Mouse (Mus musculus) thymus, postnatal 0 days (tissue): ENCODE results near the gene Wnt5b. TPM values are rescaled to one million over a fixed set of nuclear protein-coding genes. Genes with fewer than 3 reads are reported as not detected.
A peak's percentile ranks its signal among the peaks of the same experiment; 100 is the strongest.

Experiments
- DNase-seq: peaks from one replicate; pipeline ENCODE4 v3.0.0-alpha.2; 2015; ENCODE audit warnings: low spot score
- polyA plus RNA-seq: library from polyadenylated mRNA; unstranded; fragments of >200 nt; fragmentation: Nextera tagmentation; extraction: Ambion mirVana; gene quantifications from 2 replicates; pipeline ENCODE4 v1.2.1, GENCODE M21; 2015

Wnt5b gene
- polyA plus RNA-seq, 1 experiment from 2014 or later, result 4.6 TPM

DNA sequence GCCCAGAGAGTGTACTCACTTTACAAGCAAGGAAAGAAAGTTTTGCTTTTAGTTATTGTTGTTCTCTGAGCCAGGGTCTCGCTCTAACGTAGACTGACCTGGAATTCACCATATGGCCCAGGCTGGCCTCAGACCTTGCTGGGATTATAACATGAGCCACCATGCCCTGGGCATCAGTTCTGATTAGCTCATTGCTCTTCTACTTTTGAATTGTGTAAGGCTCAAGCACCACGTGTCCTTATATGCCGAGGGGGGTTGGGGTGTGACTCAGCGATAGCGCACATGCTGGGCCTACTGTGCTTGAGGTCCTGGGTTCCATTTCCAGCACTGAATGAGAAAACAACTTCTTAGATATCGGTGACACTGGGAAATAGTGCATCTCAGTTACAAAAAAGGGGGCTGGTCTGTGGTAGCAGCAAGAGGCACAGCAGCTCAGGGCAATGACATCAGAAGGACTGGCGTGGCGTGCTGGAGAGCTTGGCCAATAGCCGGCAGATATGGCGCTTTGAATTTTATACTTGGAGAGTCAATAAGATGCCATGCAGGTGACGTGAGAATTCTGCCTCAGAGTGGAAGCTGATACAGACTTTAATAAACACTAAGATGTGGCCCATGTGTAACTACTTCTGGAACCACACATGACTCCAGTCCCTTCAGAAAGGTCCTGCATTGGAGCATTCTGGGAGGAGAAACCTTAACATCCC is 57.6 kb downstream of the Wnt5b start:
- no peak for DNase-seq

DNA sequence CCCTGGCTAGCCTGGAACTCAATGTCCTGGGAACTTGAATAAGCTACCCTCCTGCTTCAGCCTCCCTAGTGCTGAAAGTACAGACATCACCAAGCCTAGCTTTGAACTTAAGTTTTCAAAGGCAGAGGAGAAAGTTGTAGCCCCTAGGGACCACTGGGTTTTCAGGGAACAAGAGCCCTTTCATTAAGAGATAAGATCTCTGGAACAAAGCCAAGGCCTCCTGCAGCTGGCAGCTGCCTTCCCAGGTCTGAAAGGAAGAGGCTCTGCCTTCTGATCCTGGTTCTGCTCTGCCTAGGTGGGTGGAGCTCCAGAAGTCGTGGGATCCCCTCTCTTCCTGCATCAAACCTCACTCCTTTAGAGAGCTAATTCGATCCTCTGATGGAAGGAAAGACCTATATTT is 58.7 kb downstream of the Wnt5b start:
- DNase-seq, result no peak

DNA sequence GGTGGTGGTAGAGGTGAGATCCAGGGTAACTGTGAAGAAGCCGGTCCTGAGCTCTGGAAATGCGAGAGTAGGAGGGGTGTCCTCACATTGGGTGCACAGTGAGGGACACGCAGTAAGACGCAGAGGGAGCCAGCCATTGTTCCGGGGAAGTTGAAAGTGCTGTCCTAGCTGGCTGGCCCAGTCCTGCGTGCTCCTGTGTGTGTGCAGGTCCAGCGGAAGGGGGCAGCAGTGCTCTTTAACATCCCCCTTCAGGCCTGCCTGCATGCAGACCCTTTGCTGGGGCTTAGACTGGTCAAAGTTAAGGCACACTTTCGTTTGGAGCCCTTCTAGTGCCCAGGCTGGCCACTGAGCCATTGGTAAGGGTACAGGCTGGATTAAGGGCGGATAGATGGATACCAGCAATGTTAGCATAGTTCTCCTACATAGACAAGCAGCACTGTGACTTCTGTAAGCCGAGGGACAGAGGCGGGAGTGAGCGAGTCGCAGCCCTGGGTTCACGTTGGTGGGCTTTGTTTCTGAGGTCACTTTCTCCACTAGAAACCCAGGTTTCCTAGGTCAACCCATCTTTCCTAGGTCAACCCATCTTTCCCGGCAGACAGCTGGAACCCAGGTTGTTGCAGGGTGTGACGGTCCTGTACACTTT is 61.1 kb downstream of the Wnt5b start:
- DNase-seq, result no peak

DNA sequence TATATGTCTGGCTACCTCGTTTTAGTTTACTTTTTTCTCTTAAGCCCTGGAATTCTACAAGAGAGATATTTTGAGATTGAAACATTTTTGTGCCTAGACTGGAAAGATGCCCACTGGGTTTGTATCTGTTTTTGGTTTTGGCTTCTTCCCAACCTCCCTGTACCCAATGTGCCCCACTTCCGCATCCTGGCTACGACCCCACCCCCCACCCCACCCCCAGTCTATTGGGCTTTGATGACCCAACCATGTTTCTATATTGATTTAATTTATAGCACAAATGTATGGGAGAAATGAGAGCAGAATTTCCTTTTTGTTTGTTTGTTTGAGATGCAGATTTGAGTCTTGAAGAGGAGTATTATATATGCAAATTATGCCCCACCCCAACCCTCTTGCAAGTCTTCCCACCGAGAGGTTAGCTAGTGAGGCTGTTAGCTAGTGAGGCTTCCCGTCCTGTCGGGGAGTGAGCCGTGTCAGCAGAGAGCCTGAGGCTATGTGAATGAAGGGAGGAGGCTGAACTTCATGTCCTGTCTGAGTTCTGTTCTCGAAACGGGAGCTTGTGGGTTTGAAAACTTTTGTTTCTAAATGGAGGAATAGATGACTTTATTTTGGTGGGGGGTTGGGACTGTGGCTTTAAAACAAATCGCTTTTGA is 62.3 kb downstream of the Wnt5b start:
- peak; percentile 58 for DNase-seq

DNA sequence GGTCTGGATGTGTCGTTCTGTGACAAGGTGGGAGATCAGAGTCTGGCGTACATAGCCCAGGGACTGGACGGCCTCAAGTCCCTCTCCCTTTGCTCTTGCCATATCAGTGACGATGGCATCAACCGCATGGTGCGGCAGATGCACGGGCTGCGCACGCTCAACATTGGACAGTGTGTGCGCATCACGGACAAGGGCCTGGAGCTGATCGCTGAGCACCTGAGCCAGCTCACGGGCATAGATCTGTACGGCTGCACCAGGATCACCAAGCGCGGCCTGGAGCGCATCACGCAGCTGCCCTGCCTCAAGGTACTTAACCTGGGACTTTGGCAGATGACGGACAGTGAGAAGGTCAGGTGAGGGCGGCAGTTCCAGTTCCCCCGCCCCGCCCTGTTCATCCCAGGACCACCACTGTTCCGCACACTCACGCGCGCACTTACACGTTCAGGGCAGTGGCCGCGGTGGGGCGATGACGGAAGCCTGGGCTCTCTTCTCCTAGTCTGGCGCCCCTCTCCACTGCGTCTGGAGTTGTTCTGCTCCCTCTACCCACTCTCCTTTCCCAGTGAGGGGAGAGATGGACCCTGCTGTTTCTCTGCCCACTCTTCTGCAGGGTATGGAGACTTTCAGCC is 63.3 kb downstream of the Wnt5b start:
- DNase-seq, result peak; percentile 30

DNA sequence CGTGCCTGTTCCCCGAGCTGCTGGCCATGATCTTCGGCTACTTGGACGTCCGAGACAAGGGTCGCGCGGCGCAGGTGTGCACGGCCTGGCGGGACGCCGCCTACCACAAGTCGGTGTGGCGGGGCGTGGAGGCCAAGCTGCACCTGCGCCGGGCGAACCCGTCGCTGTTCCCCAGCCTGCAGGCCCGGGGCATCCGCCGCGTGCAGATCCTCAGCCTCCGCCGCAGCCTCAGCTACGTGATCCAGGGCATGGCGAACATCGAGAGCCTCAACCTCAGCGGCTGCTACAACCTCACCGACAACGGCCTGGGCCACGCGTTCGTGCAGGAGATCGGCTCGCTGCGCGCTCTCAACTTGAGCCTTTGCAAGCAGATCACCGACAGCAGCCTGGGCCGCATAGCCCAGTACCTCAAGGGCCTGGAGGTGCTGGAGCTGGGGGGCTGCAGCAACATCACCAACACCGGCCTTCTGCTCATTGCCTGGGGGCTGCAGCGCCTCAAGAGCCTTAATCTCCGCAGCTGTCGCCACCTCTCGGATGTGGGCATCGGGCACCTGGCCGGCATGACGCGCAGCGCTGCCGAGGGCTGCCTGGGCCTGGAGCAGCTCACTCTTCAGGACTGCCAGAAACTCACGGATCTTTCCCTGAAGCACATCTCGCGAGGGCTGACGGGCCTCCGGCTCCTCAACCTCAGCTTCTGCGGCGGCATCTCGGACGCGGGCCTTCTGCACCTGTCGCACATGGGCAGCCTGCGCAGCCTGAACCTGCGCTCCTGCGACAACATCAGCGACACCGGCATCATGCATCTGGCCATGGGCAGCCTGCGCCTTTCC is 64.1 kb downstream of the Wnt5b start:
- DNase-seq, result peak; percentile 81

DNA sequence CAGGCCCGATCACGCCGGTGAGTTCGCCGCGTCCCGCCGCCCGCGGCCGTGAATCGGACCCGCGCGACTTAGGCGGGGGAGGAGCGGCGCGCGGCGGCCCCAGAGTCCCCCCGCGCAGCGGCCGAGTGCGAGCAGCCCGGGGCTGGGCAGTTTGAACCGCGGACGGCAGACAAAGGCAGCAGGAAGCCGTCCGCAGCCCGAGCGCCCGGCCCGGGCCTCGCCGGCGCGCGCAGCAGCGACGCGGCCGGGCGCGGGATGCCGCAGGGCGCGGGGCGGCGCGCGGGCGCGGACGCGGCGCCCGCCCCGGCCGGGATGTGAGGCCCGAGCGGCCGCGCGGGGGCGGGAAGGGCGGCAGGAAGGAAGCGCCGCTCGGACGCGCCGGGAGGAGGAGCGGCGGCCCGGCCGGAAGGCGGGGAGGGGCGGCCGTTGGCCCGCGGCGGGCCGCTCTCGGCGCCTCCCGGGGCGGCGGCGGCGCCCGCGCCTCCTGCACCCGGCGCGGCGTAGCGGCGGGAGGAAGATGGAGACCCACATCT is 64.7 kb downstream of the Wnt5b start, which contains the start of gene Fbxl14:
TSS of gene Fbxl14 (plus strand) at position 326 of the 533 bp plus-strand sequence.
- peak; percentile 72 for DNase-seq

DNA sequence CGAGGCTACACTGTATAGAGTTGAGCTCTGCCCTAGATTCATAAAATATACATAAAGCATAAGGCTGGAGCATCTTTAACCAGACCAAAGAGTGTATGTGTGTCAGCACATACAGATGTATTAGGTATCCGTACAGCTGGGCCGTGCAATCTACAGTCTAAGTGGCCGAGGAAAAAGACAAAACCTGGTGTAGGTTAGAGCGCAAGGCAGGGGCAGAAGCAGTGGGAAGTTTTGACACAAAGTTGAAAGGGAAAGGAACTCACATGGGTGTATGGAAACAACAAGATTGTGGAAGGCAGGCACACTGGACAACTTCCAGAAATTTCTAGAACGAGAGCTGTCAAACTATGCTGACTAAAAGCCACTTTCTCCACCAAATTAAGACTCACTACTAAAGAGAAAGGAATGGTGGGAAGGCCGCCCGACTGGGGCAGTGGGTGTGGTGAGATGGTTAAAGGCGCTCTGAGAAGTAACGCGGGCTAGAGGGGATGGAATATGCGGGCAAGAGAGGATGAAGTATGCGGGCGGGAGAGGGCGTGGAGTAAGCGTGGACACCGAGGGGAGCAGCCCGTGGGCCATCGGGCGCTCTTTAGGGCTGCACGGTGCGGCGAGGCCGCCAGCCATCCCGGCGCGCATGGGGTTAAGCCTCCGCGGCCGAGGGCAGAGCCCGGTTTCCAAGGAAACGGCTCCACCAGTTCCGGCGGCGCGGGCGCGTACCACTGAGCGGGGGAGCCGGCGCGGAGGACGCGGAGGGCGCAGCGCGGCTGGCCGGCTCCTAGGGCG is 65.4 kb downstream of the Wnt5b start:
- DNase-seq, result peak; percentile 89

DNA sequence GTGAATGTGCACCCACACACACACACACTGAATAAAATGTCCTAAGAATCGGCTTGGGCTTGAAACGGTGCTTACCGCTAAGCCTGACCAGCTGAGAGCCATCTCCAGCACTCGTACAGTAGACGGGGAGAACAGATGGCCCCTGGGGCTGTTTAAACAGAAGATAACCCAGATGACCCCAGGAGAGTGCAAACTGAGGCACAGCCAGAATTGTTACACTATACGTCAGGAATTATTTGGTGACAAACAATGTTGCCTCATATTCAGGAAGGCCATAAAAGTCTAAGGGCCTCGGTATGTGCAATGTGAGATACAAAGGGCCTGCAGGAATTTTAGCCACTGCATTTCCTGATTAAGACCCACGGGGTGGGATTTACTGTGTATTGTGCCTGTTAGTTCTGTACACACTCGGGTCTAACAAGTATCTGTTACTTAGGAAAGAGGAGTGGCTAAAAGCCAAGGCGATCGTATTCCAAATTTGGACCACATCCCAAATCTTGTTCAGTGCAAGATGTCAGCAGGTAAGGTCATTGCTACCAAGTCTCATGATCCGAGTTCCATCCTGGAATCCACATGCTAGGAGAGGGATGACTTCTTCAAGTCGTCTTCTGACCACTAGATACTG is 66.3 kb downstream of the Wnt5b start:
- DNase-seq, result no peak

DNA sequence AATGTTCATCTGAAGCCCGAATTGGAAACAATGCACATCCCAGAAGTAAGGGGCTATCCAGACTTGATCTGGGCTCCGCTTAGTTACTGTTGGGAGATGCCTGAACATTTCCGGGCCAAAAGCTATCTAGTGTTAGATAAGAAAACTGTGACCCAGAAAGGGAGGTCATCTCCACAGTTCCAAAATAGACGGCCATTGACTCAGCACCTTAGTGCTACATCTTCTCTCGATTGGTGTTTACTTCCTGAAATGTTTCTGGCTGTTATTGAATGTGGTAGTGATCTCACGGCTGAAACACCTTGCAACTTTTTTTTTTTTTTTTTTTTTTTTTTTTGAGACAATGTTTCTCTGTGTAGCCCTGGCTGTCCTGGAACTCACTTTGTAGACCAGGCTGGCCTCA is 68.2 kb downstream of the Wnt5b start:
- no peak for DNase-seq

DNA sequence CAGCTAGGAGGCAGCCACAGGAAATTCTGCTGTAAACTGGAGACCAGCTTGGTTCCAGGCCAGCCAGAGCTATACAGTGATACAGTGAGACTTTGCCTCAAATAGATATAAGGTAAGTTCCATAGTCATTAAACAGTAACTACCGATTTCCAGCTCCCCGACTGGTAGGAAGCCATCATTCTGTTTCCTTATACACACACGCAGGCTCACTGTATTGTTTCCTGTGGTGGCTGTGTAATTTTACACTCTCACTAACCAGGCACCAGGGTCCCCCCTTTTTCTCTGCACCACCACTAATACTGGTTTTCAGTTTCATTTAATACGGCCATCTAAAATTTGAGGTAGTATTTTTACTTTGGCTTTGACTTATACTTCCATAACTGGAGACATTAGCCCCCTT is 70.2 kb downstream of the Wnt5b start:
- no peak for DNase-seq

DNA sequence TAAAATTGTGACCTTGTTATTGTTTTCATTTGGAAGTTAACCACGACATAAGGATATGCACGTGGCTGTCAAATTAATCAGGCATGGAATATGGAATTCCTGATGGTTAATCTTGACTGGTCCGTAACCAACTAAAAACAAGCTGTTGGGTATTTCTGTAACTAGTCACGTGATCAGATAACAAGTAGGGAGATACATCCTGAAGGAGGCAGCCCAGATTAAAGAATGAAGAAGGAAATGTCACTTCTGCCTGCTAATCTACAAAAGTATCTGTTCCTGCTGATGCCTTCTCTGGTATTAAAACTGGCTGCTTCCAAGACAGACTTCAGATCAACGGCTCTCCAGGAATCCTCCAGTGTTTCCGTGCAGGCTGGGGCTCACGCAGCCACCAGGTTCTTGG is 70.7 kb downstream of the Wnt5b start:
- DNase-seq, result no peak

DNA sequence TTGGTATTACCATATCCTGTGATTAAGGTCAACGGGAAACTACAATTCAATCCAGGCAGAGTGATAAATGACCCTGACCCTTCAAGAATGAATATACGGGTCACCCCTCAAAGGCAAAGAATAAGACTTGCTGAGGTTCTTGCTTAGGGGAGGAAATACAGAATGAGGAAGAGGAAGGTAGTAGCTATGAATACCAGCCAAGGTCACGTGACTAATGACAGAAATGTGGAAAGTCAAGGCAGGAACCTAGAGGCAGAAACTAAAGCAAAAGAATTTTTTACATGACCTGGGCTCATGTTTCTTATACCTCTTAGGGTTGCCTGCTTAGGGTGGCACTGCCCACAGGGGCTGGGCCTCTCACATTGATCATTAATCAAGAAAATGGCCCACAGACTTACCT is 71.4 kb downstream of the Wnt5b start:
- no peak for DNase-seq

DNA sequence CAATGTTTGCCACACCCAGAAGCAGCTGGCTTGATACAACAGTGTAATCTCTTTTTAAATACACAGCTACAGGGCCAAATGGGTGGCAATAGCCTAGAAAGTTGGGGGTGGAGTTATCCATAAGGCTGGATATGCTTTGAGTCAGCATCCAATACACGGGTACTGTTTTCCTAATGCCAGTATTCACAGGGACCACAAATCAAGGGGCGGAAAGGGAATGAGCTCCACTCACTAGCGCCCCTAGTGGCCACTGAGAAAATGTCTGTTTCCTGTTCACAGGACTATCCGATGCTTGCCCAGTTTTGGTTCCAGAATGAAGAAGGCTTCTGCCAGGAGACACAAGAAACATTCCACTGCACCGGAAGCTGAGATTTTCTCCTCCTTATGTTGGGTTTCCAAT is 72.0 kb downstream of the Wnt5b start:
- peak; percentile 59 for DNase-seq

DNA sequence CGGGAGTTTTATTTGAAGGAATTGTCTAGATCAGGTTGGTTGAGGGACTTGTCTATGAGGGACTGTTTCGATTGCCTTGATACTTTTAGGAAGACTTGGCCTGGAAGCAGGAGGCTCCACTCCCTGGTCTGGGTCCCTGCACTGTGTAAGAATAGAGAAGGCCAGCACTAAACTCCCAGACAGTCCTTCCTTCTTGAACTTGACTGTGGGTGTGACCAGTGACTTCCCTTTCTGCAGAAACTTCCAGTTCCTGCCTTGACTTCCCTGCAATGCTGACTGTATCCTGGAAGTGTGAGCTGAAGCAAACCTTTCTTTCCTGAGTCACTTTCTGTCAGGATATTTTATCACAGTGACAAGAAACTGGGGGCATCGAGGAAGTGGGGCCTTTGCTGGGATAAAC is 73.4 kb downstream of the Wnt5b start:
- DNase-seq, result no peak

DNA sequence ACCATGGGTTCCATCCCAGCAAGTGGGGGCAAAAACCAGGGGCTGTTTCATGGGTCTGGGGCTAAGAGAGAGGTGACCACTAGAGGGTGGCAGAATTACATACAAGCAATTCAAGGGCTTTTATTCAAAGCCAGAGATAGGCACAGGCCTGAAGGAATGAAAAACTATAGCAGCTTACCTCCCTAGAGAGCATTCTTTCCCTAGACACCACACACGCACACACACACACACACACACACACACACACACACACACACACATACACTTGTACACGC is 76.4 kb downstream of the Wnt5b start:
- DNase-seq, result peak; percentile 37

DNA sequence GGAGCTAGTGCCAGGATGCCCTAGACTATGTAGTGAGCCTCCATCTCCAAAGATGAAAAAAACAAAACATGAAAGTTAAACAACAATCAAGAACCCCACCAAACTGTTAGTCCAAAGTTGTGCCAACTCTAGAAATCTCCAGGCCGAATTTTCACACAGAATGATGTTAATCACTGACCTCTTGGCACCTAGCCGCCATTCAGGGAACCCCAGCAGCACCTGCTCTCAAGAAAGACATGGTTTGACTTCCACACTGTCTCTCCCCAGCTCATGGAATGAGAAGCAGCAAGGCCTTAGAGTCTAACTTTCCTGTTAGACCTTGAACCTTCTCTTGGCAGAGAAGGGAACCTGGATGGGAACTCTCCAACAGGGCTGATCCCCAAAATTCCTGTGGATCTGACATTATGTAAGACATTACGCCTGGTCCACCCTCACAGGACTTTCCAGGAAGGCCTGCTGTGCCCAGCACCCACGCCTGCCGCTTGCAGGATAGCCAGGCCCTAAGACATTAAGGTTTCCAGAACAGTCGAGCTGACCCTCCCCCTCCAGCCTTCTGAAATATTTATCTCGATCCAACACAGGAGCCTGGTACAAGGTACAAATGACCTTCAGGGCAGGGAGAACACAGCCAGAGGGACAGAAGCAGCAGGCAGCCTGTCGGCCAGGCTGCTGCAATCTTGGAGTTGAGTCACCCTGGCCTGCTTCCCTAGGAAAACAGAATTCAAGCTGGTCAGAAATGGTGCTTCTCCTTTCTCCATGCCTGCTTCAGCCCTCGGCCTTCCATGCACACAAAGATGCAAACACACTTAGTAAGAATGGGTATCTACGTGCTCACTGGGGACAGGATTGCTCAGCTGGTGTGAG is 77.0 kb downstream of the Wnt5b start:
- DNase-seq, result no peak

DNA sequence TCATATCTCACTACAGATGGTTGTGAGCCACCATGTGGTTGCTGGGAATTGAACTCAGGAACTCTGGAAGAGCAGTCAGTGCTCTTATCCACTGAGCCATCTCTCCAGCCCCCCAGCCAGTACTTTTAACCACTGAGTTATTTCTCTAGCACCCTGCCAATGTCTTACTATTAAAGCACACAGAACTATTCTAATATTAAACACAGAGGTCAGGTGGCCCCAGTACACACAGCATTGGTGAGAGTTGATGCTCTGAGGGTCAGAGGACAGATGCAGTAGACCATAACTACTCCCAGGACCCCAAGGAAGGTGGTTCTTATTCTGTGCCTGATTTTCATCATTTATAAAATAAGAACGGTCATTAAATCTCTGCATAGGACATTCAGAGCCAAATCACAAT is 78.0 kb downstream of the Wnt5b start:
- no peak for DNase-seq

DNA sequence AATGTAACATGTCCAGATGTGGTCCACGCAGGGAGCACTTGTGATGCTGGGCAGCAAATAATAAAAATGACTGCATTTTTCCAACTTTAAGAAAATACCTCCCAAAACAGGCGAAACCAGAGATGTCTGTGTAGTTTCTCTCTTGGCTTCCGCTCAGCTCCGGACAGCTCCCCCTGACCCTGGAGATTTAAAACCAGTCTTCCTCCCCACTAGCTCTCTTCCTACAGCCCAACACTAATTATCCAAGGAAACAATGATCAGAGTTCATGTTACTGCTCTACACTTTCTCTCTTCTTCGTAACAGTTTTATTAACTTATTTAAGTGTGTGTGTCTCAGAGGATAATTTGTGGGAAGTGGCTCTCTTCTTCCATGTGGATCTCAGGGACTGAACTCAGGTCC is 83.8 kb downstream of the Wnt5b start:
- DNase-seq, result no peak
